Mouse (Mus musculus) hindbrain, postnatal 0 days (tissue): ENCODE data around the gene Fbxl4. TPM values are rescaled to one million over a fixed set of nuclear protein-coding genes. Genes with fewer than 3 reads are reported as not detected.

ENCODE experiments used
- ATAC-seq: fragments of 200-750 bp; cut with Nextera tagmentation; 2 replicates; pipeline ENCODE4 v1.8.0; 2017; ENCODE audit warnings: mild to moderate bottlenecking, moderate TSS enrichment, moderate library complexity
- DNase-seq: peaks from one replicate; pipeline ENCODE4 v3.0.0-alpha.2; 2015; ENCODE audit warnings: low spot score
- H3K27ac ChIP-seq: fragments of 300-500 bp; sonication (generic); 2 replicates; pipeline ENCODE4 v1.5.1; 2014; ENCODE audit warnings: mild to moderate bottlenecking
- H3K27me3 ChIP-seq: fragments of 300-500 bp; sonication (generic); 2 replicates; pipeline ENCODE4 v1.6.1; 2014; ENCODE audit warnings: low read length, mixed read lengths; ENCODE audit not compliant: insufficient read depth
- H3K36me3 ChIP-seq: fragments of 300-500 bp; sonication (generic); 2 replicates; pipeline ENCODE4 v1.6.1; 2014; ENCODE audit warnings: low read length, mixed read lengths; ENCODE audit not compliant: insufficient read depth
- H3K4me1 ChIP-seq: fragments of 300-500 bp; sonication (generic); 2 replicates; pipeline ENCODE4 v1.6.1; 2014; ENCODE audit warnings: antibody characterized with exemption, low read length, mixed read lengths; ENCODE audit not compliant: insufficient read depth
- H3K4me2 ChIP-seq: fragments of 300-500 bp; sonication (generic); 2 replicates; pipeline ENCODE4 v1.6.1; 2014; ENCODE audit warnings: low read depth, mild to moderate bottlenecking, low read length, moderate library complexity, mixed read lengths
- H3K4me3 ChIP-seq: fragments of 300-500 bp; sonication (generic); 2 replicates; pipeline ENCODE4 v1.5.1; 2014; ENCODE audit warnings: low read length
- H3K9ac ChIP-seq: fragments of 300-500 bp; sonication (generic); replicated peaks from 2 replicates; pipeline ENCODE4 v1.6.1; 2014; ENCODE audit warnings: mild to moderate bottlenecking, low read length, moderate library complexity, mixed read lengths
- H3K9me3 ChIP-seq: fragments of 300-500 bp; sonication (generic); 2 replicates; pipeline ENCODE4 v1.6.1; 2016; ENCODE audit warnings: low read length, mixed read lengths
- CTCF ChIP-seq: IDR thresholded peaks from 2 replicates; pipeline ENCODE4 v1.5.1; 2016; ENCODE audit warnings: antibody characterized with exemption, control low read depth, low read depth
- WGBS: fragments of 180-500 bp; shearing (Covaris S2); extraction: QIAGEN DNeasy Blood & Tissue Kit; methylation state at CpG from one replicate; pipeline ENCODE4 v1.1.7; 2014; 5-methylcytosine and 5-hydroxymethylcytosine counted together
- polyA plus RNA-seq: library from polyadenylated mRNA; unstranded; fragments of >200 nt; fragmentation: Nextera tagmentation; extraction: Ambion mirVana; gene quantifications from 2 replicates; pipeline ENCODE4 v1.2.1, GENCODE M21; 2015
- total RNA-seq: library from RNA; depleted of rRNA; stranded (reverse); fragments of >200 nt; gene quantifications from 2 replicates; pipeline ENCODE4 v1.2.3, GENCODE M21; 2014

The Fbxl4 gene
- total and polyA plus RNA-seq, 2 experiments from 2014 or later = 16.3 to 29.3 TPM

DNA sequence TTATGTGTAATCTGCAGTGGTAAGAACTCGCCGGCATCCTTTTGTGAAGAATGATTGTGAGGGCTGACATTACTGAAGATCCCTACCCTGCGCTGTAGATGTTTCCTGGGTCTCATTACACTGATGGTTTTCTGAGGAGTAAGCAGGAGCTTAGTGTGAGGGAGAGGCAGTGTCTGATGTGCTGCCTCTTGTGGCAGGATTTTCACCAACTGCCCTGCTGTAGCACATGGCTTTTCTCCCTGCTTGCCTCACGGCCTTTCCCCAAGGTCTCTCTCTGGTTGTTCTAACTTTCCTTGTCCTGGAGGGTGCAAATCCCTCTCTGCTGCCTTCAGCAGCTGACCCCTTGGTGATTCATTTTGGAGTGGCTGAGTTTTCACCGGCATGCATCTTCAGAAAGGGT, 10.0 kb downstream of the Fbxl4 start:
- H3K4me3 ChIP-seq = no peak overlapping the region
- no peak overlapping the region for H3K27ac ChIP-seq
- WGBS = 50% methylated on average over 5 of the region's 5 CpGs
- no peak overlapping the region for H3K9ac ChIP-seq
- no peaks in the 10 kb centered on the region for H3K9me3 ChIP-seq
- ATAC-seq (peak; percentile 72), DNase-seq (peak; percentile 27)
- no peak overlapping the region for H3K4me2 ChIP-seq
- H3K27me3 ChIP-seq = no peaks in the 10 kb centered on the region
- no peaks in the 10 kb centered on the region for H3K4me1 ChIP-seq
- peak; percentile 61 for TF ChIP-seq CTCF
- H3K36me3 ChIP-seq = no peaks in the 10 kb centered on the region

DNA sequence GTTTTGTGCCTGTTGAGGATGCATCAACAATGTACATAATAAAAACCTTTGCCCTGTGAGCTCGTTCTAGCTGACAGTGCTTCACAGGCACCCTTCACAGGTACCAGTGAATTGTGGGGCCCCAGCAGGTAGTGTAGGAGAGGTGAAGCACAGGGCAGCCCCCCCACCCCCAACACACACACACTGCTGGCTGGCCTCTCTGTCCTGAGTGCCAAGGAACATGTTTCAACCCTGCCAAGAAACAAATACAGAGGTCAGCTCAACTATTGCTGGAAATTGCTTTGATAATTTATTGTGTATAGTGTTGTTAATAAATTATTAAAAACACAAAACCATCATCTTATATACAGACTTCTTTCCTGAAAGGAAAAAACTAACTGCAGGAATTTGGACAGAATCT, 21.2 kb downstream of the Fbxl4 start:
- Histone ChIP-seq H3K27ac (no peak overlapping the region), H3K4me1 (0 out of 2 replicates have a peak, but pooled peaks cover 3% of the 10 kb centered on the region), H3K27me3 (no peaks in the 10 kb centered on the region), H3K9me3 (no peaks in the 10 kb centered on the region), H3K4me3 (no peak overlapping the region), H3K9ac (no peak overlapping the region), H3K36me3 (no peaks in the 10 kb centered on the region), H3K4me2 (no peak overlapping the region)
- 43% methylated on average over 1 of the region's 1 CpGs for WGBS
- TF ChIP-seq CTCF = no peak
- DNase-seq (no peak), ATAC-seq (no peak)

DNA sequence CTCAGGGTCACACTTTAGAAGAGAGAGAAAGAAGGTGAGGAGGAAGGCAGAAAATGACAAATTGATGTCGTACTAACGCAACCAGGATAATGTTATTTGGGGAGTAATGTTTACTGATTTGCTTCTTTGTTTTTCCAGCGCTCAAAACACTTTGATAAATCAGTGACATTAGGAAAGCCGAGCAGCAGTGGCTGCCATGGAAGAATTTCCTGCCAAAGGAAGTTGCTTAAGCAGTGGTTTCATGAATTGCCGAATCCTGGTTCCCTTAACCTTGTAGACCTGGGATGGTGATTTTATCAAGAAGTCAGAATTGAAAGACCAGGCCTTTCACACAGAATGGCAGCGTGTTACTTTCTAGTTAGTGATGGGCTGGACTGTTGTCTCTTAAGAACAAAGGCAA, 23.3 kb downstream of the Fbxl4 start:
- Histone ChIP-seq H3K4me1 (0 out of 2 replicates have a peak, but pooled peaks cover 3% of the 10 kb centered on the region), H3K9me3 (no peaks in the 10 kb centered on the region), H3K27ac (no peak overlapping the region), H3K4me2 (no peak overlapping the region), H3K4me3 (no peak overlapping the region), H3K9ac (no peak overlapping the region), H3K27me3 (no peaks in the 10 kb centered on the region), H3K36me3 (no peaks in the 10 kb centered on the region)
- ATAC-seq = no peak
- 77% methylated on average over 6 of the region's 6 CpGs for WGBS
- no peak for TF ChIP-seq CTCF
- no peak for DNase-seq

DNA sequence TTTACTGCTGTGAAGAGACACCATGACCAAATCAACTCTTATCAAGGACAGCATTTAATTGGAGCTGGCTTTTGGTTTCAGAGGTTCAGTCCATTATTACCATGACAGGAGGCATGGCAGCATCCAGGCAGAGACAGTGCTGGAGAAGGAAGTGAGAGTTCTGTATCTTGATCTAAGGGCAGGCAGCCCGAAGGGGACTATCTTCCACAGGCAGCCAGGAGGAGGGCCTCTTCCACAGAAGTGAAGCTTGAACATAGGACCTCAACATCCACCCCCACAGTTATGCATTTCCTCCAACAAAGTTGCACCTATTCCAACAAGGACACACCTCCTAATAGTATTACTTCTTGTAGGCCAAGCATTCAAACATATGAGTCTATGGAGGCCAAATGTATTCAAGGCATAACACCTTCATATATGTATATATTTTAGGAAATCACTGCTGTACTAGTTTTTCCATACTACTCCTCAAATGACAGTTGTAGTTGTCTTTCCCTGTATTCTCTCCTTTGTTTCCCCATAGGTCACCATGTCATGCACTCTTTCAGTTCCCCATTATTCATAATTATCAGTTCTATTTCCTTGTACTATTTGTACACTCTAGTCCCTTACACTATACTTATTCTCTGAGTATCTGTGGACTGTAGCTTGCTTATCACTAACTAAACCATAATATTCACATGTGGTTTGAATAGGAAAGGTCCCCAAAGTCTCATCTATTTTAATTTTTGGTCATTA, 26.4 kb downstream of the Fbxl4 start:
- ATAC-seq (no peak), DNase-seq (no peak)
- no peak overlapping the region for H3K9ac ChIP-seq
- H3K27me3 ChIP-seq = no peaks in the 10 kb centered on the region
- whole genome bisulfite sequencing = 91% methylated on average over 1 of the region's 1 CpGs
- no peak overlapping the region for H3K4me2 ChIP-seq
- TF ChIP-seq CTCF = no peak
- H3K4me1 ChIP-seq = no peaks in the 10 kb centered on the region
- no peak overlapping the region for H3K4me3 ChIP-seq
- no peaks in the 10 kb centered on the region for H3K36me3 ChIP-seq
- no peak overlapping the region for H3K27ac ChIP-seq
- H3K9me3 ChIP-seq = no peaks in the 10 kb centered on the region

DNA sequence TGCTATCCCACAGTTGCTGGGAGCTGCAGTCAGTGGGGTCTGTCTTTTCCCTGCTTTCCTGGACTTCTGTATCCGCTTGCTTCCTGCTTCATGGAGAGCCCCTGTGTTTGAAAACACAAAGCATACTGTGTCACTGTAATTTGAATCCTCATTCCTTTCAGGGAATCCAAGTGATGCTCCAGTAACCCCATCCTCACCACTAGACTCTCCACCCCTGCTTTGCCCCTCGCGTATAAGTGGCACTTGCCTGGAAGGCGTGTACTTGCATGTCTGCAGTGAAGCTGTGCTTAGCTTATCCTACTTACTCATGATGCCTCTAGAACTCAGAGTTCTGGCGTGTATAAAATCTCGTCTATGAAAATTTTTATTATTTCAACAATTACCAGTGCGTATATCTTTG, 32.7 kb downstream of the Fbxl4 start:
- WGBS = 51% methylated on average over 7 of the region's 7 CpGs
- DNase-seq = no peak
- ATAC-seq = peak; percentile 79
- Histone ChIP-seq H3K9me3 (no peaks in the 10 kb centered on the region), H3K27ac (no peak overlapping the region), H3K27me3 (no peaks in the 10 kb centered on the region), H3K4me2 (no peak overlapping the region), H3K36me3 (no peaks in the 10 kb centered on the region), H3K4me1 (no peaks in the 10 kb centered on the region), H3K9ac (no peak overlapping the region), H3K4me3 (no peak overlapping the region)
- no peak for TF ChIP-seq CTCF

DNA sequence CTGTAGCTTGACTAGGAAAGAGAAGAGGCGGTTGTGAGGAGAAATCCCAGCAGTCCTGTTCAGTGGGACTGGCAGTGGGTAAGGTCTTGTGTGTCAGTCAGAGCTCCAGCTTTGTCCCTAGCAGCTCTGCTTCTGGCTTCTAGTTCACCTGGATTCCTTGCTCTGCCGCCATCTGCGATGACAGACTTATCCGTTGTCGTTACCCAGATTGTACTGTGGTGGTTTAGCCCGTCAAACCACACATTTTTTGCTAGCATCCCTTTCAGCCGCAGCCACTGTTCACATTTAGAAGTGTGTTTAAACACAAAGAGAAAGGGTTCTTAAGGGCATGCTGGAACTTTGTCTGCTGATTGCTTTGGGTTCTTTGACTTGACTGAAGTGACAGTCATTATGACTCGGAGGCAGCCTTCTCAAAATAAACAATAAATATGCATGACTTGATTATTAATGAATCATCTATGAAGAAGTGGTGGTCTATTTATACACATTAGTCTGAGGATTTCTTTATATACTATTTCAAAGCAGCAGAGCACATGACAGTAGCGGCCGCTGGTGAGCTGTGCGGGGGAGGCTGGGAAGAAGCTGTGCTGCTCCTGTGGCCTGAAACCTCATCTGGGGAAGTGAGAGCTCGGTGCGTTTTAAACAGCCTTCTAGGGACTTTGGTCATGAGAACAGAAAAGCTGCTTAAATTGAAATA, 35.6 kb downstream of the Fbxl4 start:
- Histone ChIP-seq H3K27me3 (no peaks in the 10 kb centered on the region), H3K9me3 (no peaks in the 10 kb centered on the region), H3K4me2 (no peak overlapping the region), H3K27ac (no peak overlapping the region), H3K36me3 (no peaks in the 10 kb centered on the region), H3K9ac (no peak overlapping the region), H3K4me1 (no peaks in the 10 kb centered on the region), H3K4me3 (no peak overlapping the region)
- TF ChIP-seq CTCF = no peak
- WGBS = 46% methylated on average over 13 of the region's 13 CpGs
- DNase-seq (peak; percentile 28), ATAC-seq (peak; percentile 73; the same call in 1 of the 2 replicates)

DNA sequence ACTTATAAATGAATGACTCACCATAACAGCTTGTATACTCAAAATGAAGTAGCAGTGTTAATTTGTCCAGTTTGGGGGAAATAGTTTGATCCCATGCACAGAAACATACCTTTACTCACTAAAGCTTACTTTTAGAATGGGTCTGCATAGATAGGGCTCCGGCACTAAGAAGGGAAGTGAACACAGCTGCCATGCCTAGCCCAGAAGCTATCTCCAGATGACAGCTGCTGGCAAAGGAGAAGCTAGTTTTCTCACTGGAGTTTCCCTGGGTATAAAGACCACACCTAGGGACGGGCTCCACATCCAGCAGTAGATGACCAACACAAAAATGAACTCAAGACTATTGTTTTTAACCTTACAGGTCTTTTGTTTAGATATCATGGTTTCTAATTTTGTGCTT, 38.1 kb downstream of the Fbxl4 start:
- Histone ChIP-seq H3K4me2 (no peak overlapping the region), H3K27me3 (no peaks in the 10 kb centered on the region), H3K4me1 (no peaks in the 10 kb centered on the region), H3K4me3 (no peak overlapping the region), H3K9me3 (no peaks in the 10 kb centered on the region), H3K9ac (no peak overlapping the region), H3K36me3 (no peaks in the 10 kb centered on the region), H3K27ac (no peak overlapping the region)
- DNase-seq (no peak), ATAC-seq (no peak)
- no peak for TF ChIP-seq CTCF
- WGBS = 80% methylated on average over 2 of the region's 2 CpGs
